Mouse (Mus musculus) heart, embryonic 15.5 days (tissue): ENCODE data around the gene Mroh2a. TPM values are rescaled to one million over a fixed set of nuclear protein-coding genes. Genes with fewer than 3 reads are reported as not detected.

ENCODE experiments used
- ATAC-seq: fragments of 200-750 bp; cut with Nextera tagmentation; replicated peaks from 2 replicates; pipeline ENCODE4 v1.8.0; 2017; ENCODE audit warnings: low read depth, moderate TSS enrichment; ENCODE audit not compliant: insufficient number of reproducible peaks, insufficient read depth, low FRiP score
- H3K27ac ChIP-seq: fragments of 300-500 bp; sonication (generic); 2 replicates; pipeline ENCODE4 v1.5.1; 2015; ENCODE audit warnings: mild to moderate bottlenecking, inconsistent platforms
- H3K27me3 ChIP-seq: fragments of 300-500 bp; sonication (generic); 2 replicates; pipeline ENCODE4 v1.6.1; 2015; ENCODE audit warnings: inconsistent platforms
- H3K36me3 ChIP-seq: fragments of 300-500 bp; sonication (generic); 2 replicates; pipeline ENCODE4 v1.6.1; 2015; ENCODE audit warnings: mild to moderate bottlenecking, inconsistent platforms
- H3K4me1 ChIP-seq: fragments of 300-500 bp; sonication (generic); replicated peaks from 2 replicates; pipeline ENCODE4 v1.6.1; 2015; ENCODE audit warnings: inconsistent platforms
- H3K4me2 ChIP-seq: fragments of 300-500 bp; sonication (generic); 2 replicates; pipeline ENCODE4 v1.6.1; 2015; ENCODE audit warnings: inconsistent platforms, mild to moderate bottlenecking, moderate library complexity
- H3K4me3 ChIP-seq: fragments of 300-500 bp; sonication (generic); 2 replicates; pipeline ENCODE4 v1.5.1; 2015; ENCODE audit warnings: mild to moderate bottlenecking, inconsistent platforms
- H3K9ac ChIP-seq: fragments of 300-500 bp; sonication (generic); 2 replicates; pipeline ENCODE4 v1.6.1; 2015; ENCODE audit warnings: mild to moderate bottlenecking, inconsistent platforms
- H3K9me3 ChIP-seq: fragments of 300-500 bp; sonication (generic); replicated peaks from 2 replicates; pipeline ENCODE4 v1.6.1; 2016; ENCODE audit warnings: inconsistent platforms
- WGBS: fragments of 180-500 bp; shearing (Covaris S2); methylation state at CpG from one replicate; pipeline ENCODE4 v1.1.7; 2015; ENCODE audit warnings: mixed read lengths; 5-methylcytosine and 5-hydroxymethylcytosine counted together
- polyA plus RNA-seq: library from polyadenylated mRNA; unstranded; fragments of >200 nt; fragmentation: Nextera tagmentation; extraction: Ambion mirVana; gene quantifications from 2 replicates; pipeline ENCODE4 v1.2.1, GENCODE M21; 2015

Gene Mroh2a
- polyA plus RNA-seq, 1 experiment from 2014 or later: 0.60 TPM

DNA sequence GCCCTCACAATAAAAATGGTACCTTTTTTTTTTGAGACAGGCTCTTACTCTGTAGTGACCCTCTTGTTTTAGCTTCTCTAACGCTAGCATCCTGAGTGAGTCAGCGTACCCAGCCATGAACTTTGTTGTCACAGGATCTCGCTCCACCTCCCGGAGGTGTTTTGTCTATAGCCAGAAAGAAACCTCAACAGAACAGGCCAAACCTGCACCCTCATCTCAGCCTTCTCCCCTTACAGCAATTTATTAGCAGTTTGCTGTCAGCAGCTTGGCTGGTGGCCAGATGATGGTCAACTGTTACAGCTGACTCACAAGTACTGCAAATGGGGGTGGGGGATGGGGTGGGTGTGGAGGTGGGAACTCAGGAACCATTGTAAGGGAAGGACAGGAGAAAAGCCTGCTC is 35.5 kb downstream of the Mroh2a start:
- no peak overlapping the region for H3K4me3 ChIP-seq
- 64% methylated on average over 4 of the region's 4 CpGs for WGBS
- peaks cover 23% of the 10 kb centered on the region for H3K4me1 ChIP-seq
- no peak; the same call in 1 of the 2 replicates for ATAC-seq
- H3K4me2 ChIP-seq: no peak overlapping the region
- H3K9me3 ChIP-seq: no peaks in the 10 kb centered on the region
- H3K36me3 ChIP-seq: peaks cover 63% of the 10 kb centered on the region
- H3K27ac ChIP-seq: no peak overlapping the region
- no peaks in the 10 kb centered on the region for H3K27me3 ChIP-seq
- no peak overlapping the region for H3K9ac ChIP-seq

DNA sequence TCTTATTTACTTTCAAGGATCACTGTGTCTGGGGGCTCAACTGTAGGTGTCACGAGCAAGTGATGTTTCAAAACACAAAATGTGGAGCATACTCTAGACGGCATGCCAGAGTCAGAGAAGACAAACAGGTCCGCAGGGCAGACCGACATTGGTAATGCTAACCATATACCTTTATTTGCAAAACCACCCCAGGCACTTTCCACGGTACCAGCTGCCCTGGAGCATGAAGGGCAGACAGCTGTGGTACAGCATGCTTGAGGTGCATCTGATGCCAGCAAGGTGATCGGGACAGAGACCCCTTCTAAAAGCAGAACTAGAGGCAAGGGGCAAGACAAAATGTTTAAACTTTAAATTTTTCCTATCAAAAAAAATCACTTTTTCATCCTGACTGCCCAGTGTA is 36.2 kb downstream of the Mroh2a start:
- Histone ChIP-seq H3K27ac (no peak overlapping the region), H3K4me1 (peaks cover 23% of the 10 kb centered on the region), H3K4me3 (no peak overlapping the region), H3K36me3 (peaks cover 70% of the 10 kb centered on the region), H3K9ac (no peak overlapping the region), H3K9me3 (no peaks in the 10 kb centered on the region), H3K4me2 (no peak overlapping the region), H3K27me3 (no peaks in the 10 kb centered on the region)
- WGBS: 73% methylated on average over 6 of the region's 6 CpGs
- no peak for ATAC-seq

DNA sequence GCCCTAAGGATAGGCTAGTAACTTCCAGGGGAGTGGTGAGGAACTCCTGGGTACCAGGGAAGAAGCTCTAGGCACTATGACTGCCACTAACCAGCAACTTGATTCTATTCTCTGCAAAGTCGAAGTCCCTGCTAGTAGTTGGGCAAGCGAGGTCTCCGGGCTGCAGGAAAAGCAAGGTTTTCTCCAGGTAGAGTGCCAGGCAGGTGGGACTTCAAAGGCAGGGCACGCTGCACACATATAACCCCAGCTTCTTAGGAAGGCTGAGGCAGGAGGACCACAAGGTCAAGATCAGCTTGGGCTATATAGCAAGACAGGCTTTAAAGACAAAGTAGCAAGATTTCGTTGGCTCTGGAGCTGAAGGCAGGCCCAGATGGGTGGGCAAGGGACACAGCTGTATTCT is 37.0 kb downstream of the Mroh2a start:
- H3K4me3 ChIP-seq: no peak overlapping the region
- H3K9me3 ChIP-seq: no peaks in the 10 kb centered on the region
- H3K27ac ChIP-seq: no peak overlapping the region
- H3K4me2 ChIP-seq: no peak overlapping the region
- WGBS: 88% methylated on average over 5 of the region's 5 CpGs
- H3K36me3 ChIP-seq: peaks cover 79% of the 10 kb centered on the region
- no peak overlapping the region for H3K9ac ChIP-seq
- ATAC-seq: no peak
- peaks cover 23% of the 10 kb centered on the region for H3K4me1 ChIP-seq
- H3K27me3 ChIP-seq: no peaks in the 10 kb centered on the region

DNA sequence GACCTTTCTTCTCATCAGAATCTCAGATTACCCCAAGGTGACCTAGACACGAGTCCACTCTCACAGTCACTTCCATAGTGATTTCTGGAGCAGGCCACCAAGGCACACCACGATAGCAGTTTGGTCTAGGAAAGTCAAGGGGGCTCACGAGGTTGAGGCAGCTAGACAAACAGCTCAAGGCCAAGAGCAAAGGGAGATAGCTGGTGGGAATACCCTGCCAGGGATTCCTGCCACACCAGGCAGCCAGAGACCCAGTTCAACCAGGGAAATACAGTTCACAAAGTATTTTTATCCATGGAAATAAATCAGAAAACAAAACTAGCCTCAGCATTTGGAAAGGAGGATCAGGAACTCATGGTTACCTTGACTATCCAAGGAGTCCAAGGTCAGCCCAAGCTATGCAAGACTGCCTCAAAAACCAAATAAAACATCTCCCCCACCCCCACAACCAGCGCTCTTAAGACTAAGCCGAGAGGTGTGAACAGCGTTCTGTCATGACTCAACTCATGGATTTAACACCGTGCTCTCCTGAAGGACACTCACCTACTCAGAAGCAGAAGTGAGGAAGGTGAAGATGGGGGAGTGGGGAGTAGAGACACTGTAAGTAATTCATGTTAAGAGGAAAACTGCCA is 37.6 kb downstream of the Mroh2a start:
- Histone ChIP-seq H3K27ac (no peak overlapping the region), H3K9me3 (no peaks in the 10 kb centered on the region), H3K4me1 (peaks cover 18% of the 10 kb centered on the region), H3K27me3 (no peaks in the 10 kb centered on the region), H3K4me3 (no peak overlapping the region), H3K9ac (no peak overlapping the region), H3K4me2 (no peak overlapping the region), H3K36me3 (peaks cover 84% of the 10 kb centered on the region)
- no peak for ATAC-seq
- WGBS: 74% methylated on average over 7 of the region's 7 CpGs

DNA sequence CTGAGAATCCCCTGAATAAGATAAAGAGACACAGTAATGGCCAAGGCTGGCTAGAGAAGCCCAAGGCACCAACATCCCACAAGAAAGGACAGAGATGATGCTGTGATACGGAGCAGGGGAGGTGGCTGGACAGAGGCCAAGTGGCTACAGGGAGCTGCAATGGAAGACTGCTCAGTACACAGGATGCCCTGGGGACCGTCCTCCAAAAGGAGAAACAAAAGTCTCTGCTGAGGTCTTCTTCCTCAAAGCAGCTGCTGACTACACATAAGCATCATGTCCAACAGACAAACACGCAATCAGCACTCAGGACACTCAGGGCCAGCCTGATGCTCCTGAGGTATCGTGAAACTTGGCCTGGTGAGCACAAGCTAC is 38.1 kb downstream of the Mroh2a start:
- Histone ChIP-seq H3K27me3 (no peaks in the 10 kb centered on the region), H3K9me3 (no peaks in the 10 kb centered on the region), H3K4me2 (no peak overlapping the region), H3K4me3 (no peak overlapping the region), H3K4me1 (peaks cover 13% of the 10 kb centered on the region), H3K36me3 (peaks cover 89% of the 10 kb centered on the region), H3K27ac (no peak overlapping the region), H3K9ac (no peak overlapping the region)
- WGBS: 71% methylated on average over 4 of the region's 4 CpGs
- no peak for ATAC-seq

DNA sequence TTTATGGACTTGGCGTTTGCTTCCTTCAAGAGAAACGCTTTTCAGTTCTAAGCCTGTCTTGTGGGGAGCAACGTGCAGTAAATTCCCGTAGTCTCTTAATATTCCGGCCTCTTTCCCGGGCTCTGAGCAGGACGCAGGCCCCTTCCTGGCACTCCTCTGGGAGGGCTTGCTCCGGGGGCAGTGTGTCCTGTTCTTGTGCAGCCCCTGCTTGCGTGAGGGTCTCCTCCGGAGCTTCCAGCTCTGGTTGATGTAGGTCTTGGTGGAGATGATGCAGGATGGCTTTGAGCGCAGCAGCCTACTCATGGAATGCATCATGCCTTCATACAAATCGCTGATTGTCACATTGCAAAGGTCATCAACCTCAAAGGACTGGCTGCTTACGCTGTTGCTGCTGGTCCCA is 39.3 kb downstream of the Mroh2a start:
- WGBS: 88% methylated on average over 13 of the region's 13 CpGs
- H3K27ac ChIP-seq: no peak overlapping the region
- H3K36me3 ChIP-seq: peaks cover 85% of the 10 kb centered on the region
- no peak overlapping the region for H3K4me2 ChIP-seq
- peaks cover 8% of the 10 kb centered on the region for H3K4me1 ChIP-seq
- ATAC-seq: no peak
- H3K9me3 ChIP-seq: no peaks in the 10 kb centered on the region
- H3K9ac ChIP-seq: no peak overlapping the region
- H3K4me3 ChIP-seq: no peak overlapping the region
- no peaks in the 10 kb centered on the region for H3K27me3 ChIP-seq

DNA sequence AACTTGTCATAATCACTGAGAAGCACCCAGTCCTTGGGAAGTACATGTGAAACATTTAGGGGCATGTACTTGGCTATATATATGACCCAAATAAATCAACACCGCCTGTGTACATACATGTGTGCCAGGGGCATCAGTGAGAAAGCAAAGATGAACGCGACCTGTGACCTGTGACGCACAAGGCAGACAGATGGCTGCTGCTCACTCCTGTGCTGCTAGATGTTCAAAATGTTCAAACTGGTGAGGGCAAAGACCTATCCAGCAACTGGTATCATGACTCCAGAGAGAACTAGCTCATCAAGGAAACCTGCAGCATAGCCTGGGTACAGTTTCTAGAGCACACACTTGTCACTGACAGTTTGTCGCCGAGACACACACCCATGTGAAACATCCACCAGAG is 40.7 kb downstream of the Mroh2a start:
- Histone ChIP-seq H3K4me1 (peaks cover 3% of the 10 kb centered on the region), H3K4me3 (no peak overlapping the region), H3K36me3 (peaks cover 85% of the 10 kb centered on the region), H3K4me2 (no peak overlapping the region), H3K9ac (no peak overlapping the region), H3K9me3 (no peaks in the 10 kb centered on the region), H3K27me3 (no peaks in the 10 kb centered on the region), H3K27ac (no peak overlapping the region)
- WGBS: 91% methylated on average over 6 of the region's 6 CpGs
- no peak for ATAC-seq

DNA sequence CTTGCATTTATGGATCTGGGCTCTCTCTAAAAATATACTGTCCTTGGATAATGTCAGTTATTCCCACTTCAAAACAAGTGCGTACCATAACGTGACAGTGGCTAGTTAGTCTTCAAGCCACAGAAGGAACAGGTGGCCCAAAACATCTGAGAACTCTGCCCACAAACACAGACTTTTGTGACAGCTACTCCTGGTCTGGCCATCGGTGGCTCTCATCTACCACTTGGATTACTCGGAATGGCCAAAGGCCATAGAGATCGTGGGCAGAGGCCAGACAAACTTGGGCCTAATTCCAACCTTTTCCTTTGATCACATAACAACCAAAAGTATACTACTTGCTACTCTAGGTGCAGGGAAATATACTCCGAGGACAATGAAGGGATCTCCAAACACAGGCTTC is 41.3 kb downstream of the Mroh2a start:
- WGBS: 83% methylated on average over 6 of the region's 6 CpGs
- Histone ChIP-seq H3K9me3 (no peaks in the 10 kb centered on the region), H3K36me3 (peaks cover 84% of the 10 kb centered on the region), H3K4me2 (no peak overlapping the region), H3K4me1 (no peaks in the 10 kb centered on the region), H3K27me3 (no peaks in the 10 kb centered on the region), H3K4me3 (no peak overlapping the region), H3K27ac (no peak overlapping the region), H3K9ac (no peak overlapping the region)
- ATAC-seq: no peak

DNA sequence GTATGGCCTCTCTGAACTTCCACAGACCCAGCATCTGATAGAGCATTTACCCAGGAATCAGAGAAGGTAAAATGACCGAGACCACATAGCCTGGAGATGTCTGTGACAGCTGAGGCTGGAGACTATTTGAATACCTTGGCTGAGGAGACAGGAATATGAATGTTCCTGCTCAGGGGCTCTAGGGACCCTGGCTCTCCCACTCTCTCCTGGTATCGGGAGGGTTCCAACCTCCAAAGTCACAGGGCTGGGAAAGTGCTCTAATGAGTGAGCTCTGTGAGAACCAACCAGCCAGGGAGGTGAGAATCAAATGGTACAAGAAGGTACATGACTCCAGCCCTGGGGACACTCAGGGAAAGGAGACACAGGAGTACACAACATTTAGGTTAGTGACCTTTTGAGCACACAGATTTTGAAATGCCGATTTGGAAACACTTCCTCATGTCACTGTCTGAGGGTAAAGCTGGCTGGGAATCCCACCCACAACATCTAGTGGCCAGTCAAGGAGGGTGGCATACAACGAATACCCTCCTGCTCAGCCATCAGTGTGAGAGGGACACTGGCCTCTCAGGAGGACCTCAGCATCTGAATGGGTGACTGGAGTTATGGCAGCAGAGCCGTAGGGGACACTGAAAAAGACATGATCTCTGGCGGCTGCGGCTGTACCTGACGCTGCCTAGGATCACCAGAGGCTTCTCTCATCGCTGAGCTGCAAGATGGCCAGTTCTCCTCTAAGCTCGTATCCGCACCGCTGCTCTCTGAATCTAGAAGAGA is 42.9 kb downstream of the Mroh2a start:
- Histone ChIP-seq H3K9me3 (no peaks in the 10 kb centered on the region), H3K4me1 (no peaks in the 10 kb centered on the region), H3K27me3 (no peaks in the 10 kb centered on the region), H3K27ac (no peak overlapping the region), H3K4me3 (no peak overlapping the region), H3K9ac (no peak overlapping the region), H3K36me3 (peaks cover 83% of the 10 kb centered on the region), H3K4me2 (no peak overlapping the region)
- no peak for ATAC-seq
- WGBS: 88% methylated on average over 12 of the region's 12 CpGs

DNA sequence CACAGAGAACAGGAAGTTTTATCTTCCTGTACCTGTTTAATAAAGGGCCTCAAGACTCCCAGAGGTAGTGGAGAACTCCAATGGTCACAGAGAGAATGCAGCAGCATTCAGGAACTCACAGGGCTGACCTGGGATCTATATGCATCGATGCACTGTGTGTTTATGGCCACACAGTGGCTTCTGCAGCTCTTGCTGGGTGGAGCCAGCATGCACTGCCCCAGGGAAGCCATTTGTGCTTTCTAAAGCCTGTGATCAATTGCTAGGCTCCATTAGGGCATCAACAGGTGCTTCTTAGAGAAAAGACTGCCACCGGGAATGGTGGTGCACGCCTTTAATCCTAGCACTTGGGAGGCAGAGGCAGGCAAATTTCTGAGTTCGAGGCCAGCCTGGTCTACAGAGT is 46.1 kb downstream of the Mroh2a start:
- Histone ChIP-seq H3K4me1 (peaks cover 22% of the 10 kb centered on the region), H3K4me2 (no peak overlapping the region), H3K36me3 (peaks cover 52% of the 10 kb centered on the region), H3K4me3 (no peak overlapping the region), H3K27ac (no peak overlapping the region), H3K27me3 (no peaks in the 10 kb centered on the region), H3K9me3 (no peaks in the 10 kb centered on the region), H3K9ac (no peak overlapping the region)
- WGBS: 61% methylated on average over 4 of the region's 4 CpGs
- ATAC-seq: no peak

DNA sequence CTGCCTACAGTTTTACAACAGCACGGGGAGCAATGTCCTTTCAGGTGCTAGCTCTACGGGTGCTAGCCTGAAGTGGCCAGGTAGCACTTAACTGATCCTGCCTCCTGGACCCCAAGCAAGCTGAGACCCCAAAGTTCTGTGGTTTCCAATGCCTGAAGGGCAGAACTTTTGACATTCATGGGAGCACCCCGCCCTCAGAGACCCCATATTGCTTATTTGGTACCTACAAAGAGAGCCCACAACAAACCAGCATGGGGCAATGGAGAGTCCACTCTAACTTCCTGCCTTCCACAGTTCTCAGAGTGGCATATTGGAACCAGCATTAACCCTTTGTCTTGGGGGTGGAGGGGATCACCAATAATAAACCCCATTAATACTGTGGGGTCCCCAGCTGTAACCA is 46.5 kb downstream of the Mroh2a start:
- WGBS: 97% methylated on average over 3 of the region's 3 CpGs
- Histone ChIP-seq H3K4me1 (peaks cover 24% of the 10 kb centered on the region), H3K36me3 (peaks cover 47% of the 10 kb centered on the region), H3K27ac (no peak overlapping the region), H3K4me2 (no peak overlapping the region), H3K9ac (no peak overlapping the region), H3K9me3 (no peaks in the 10 kb centered on the region), H3K27me3 (no peaks in the 10 kb centered on the region), H3K4me3 (no peak overlapping the region)
- no peak for ATAC-seq

DNA sequence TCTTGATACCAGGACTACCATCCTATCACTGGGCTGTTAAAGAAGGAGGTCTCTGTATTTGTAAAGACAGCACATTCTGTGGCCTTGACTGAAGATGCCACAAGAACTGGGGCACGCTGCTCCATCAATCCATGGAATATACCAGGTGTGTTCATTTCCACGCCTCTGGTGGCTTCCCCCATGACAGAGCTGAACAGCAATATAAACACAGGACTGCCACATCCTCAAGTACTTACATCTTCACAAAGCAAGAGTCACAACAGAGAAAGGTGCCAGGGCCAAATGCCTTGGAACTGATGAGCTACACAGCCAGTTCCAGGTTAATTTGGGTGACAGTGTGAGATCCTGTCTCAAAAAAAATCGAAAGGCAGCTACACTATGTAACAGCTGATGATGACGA is 47.0 kb downstream of the Mroh2a start:
- H3K36me3 ChIP-seq: peaks cover 42% of the 10 kb centered on the region

More for the DNA sequence above, 47.0 kb downstream of the Mroh2a start:
- Histone ChIP-seq H3K4me3 (no peak overlapping the region), H3K27me3 (no peaks in the 10 kb centered on the region), H3K4me2 (no peak overlapping the region), H3K9ac (no peak overlapping the region), H3K27ac (no peak overlapping the region), H3K9me3 (no peaks in the 10 kb centered on the region), H3K4me1 (peaks cover 24% of the 10 kb centered on the region)
- ATAC-seq: no peak
- 83% methylated on average over 4 of the region's 4 CpGs for WGBS
